Mouse (Mus musculus) embryonic facial prominence, embryonic 13.5 days (tissue): ENCODE measurements around the gene Creld2. TPM values are rescaled to one million over a fixed set of nuclear protein-coding genes. Genes with fewer than 3 reads are reported as not detected.

Experiments used
- polyA plus RNA-seq: library from polyadenylated mRNA; unstranded; fragments of >200 nt; fragmentation: Nextera tagmentation; extraction: Ambion mirVana; gene quantifications from 2 replicates; pipeline ENCODE4 v1.2.1, GENCODE M21; 2015

Gene Creld2
- polyA plus RNA-seq, 1 experiment from 2014 or later: 74.7 TPM

Other genes with a start within 250 kb of the Creld2 start
- not detected in 2 replicates for gene Zdhhc25, start 219.3 kb upstream of the Creld2 start, polyA plus RNA-seq
- 25.5 and 30.1 TPM in 2 replicates for gene Brd1, start 85.4 kb upstream of the Creld2 start, polyA plus RNA-seq
- 13.8 and 16.4 TPM in 2 replicates for gene Zbed4, start 68.0 kb upstream of the Creld2 start, polyA plus RNA-seq
- gene Alg12, start 328 bp upstream of the Creld2 start, polyA plus RNA-seq: 11.2 and 12.2 TPM in 2 replicates
- gene Pim3, start 42.5 kb downstream of the Creld2 start, polyA plus RNA-seq: 48.7 and 52.9 TPM in 2 replicates
- gene Ttll8, start 134.8 kb downstream of the Creld2 start, polyA plus RNA-seq: not detected in 2 replicates
- 0.24 and 0.33 TPM in 2 replicates for gene Mlc1, start 159.4 kb downstream of the Creld2 start, polyA plus RNA-seq
- not detected in 2 replicates for gene Mov10l1, start 163.3 kb downstream of the Creld2 start, polyA plus RNA-seq
- gene Panx2, start 240.1 kb downstream of the Creld2 start, polyA plus RNA-seq: 0.69 and 0.96 TPM in 2 replicates